Mouse (Mus musculus) G1E (cell line): Measurements from ENCODE around the gene Dlgap3.

Source experiments
- CTCF ChIP-seq: IDR thresholded peaks from 2 replicates; pipeline ENCODE4 v1.5.1; 2012; ENCODE audit warnings: low read depth, low read length, inconsistent platforms, mixed read lengths
- GATA1 ChIP-seq: IDR thresholded peaks from 2 replicates; pipeline ENCODE4 v1.6.1; 2012; ENCODE audit warnings: borderline replicate concordance, low read length, inconsistent platforms, mixed read lengths
- GATA2 ChIP-seq: IDR thresholded peaks from 2 replicates; pipeline ENCODE4 v1.6.1; 2012; ENCODE audit warnings: low read depth, low read length, inconsistent platforms, borderline replicate concordance
- TAL1 ChIP-seq: conservative IDR thresholded peaks from 2 replicates; pipeline ENCODE4 v1.6.1; 2012; ENCODE audit warnings: low read depth, low read length, inconsistent platforms, mixed read lengths

- TF ChIP-seq CTCF (no peak), TAL1 (no peak), GATA2 (no peak), GATA1 (no peak)
Observed at GRCm38 (mm10) chr4:127178671-127179070, 9.7 kb downstream of the Dlgap3 start.
